Mouse (Mus musculus) megakaryocyte, embryonic 14.5 days (primary cell): ENCODE measurements around the gene Mfsd4b4. TPM values are rescaled to one million over a fixed set of nuclear protein-coding genes. Genes with fewer than 3 reads are reported as not detected.
"Not testable (repeated sequence)": the region's sequence is repeated elsewhere in the genome, so short reads cannot be mapped to it uniquely, and the experiment has no call there.

Experiments
- H3K27me3 ChIP-seq: replicated peaks from 2 replicates; pipeline ENCODE3; 2012; ENCODE audit warnings: inconsistent platforms
- H3K36me3 ChIP-seq: replicated peaks from 2 replicates; pipeline ENCODE3; 2012; ENCODE audit warnings: low read length, inconsistent platforms, mixed read lengths
- H3K4me1 ChIP-seq: 2 replicates; pipeline ENCODE4 v1.6.1; 2012; ENCODE audit warnings: inconsistent platforms
- H3K4me3 ChIP-seq: replicated peaks from 2 replicates; pipeline ENCODE3; 2012; ENCODE audit warnings: moderate library complexity, mild to moderate bottlenecking, inconsistent platforms
- H3K9me3 ChIP-seq: 2 replicates; pipeline ENCODE4 v1.6.1; 2012; ENCODE audit warnings: inconsistent platforms
- FLI1 ChIP-seq: IDR thresholded peaks from 2 replicates; pipeline ENCODE4 v1.6.1; 2012; ENCODE audit warnings: low read length, inconsistent platforms, mixed read lengths
- GATA1 ChIP-seq: IDR thresholded peaks from 3 replicates; pipeline ENCODE4 v1.6.1; 2012; ENCODE audit warnings: mixed read lengths, low read length, inconsistent platforms, borderline replicate concordance
- polyA plus RNA-seq: library from polyadenylated mRNA; stranded (reverse); fragments of >175 nt; gene quantifications from 2 replicates; pipeline ENCODE4 v1.2.3, GENCODE M21; 2012; ENCODE audit warnings: low replicate concordance; ENCODE audit not compliant: insufficient read depth

The Mfsd4b4 gene
- polyA plus RNA-seq = 0.30 TPM in 1 of 2 replicates, not detected in the other

DNA sequence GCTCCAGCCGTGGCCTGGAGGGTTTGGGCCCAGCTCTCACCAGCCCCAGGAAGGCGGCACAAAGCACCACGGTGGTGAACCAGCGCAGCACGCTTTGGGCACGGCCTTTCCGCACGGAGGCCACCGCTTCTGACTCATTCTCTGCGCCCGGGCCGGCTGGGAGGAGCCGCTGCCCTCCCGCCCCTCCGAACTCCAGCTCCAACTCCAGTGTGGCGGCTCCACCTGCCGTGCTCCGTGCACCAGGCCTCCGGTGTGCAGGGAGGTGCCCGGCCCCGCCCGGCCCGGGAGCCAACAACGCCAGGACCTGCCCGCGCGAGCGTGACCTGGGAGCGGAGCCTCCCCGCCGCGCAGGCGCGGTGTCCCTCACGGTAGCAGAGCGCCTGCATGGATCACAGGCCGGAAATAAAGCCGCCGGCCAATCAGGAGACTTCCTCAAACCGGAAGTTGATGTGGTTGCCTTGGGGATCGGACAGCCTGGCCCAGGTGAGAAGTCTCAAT is at the start of gene Mfsd4b4:
TSS of gene Mfsd4b4 (minus strand) at position 365 of the 498 bp plus-strand sequence.
- H3K9me3 ChIP-seq = 0 out of 2 replicates have a peak, but pooled peaks cover 3% of the 10 kb centered on the region
- TF ChIP-seq GATA1 (no peak), FLI1 (peak; percentile 47; the same call in 1 of the 2 replicates)
- no peaks in the 10 kb centered on the region for H3K27me3 ChIP-seq
- peak within 1 kb of the TSS; percentile 94 for H3K4me3 ChIP-seq
- no peaks in the 10 kb centered on the region for H3K36me3 ChIP-seq
- peaks cover 35% of the 10 kb centered on the region for H3K4me1 ChIP-seq

DNA sequence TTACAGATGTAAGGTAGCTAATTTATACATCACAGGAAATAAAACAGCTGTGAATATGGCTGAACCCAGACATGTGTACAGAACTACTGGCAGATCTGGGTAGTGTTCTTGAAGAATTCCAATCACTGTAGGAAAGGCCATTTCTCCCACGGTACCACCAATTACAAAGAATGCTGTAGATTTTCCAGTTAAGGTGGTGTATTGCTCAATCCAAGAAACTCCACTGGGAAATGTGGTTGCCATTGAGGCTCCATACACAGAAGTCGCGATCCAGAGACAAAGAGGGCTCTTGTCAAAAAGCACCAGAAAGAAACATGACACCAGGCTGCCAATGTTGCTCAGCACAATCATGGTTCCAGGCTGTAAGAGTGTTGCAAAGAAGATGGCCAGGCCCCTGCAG is 48.2 kb upstream of the Mfsd4b4 start:
- not testable (repeated sequence) for H3K36me3 ChIP-seq, H3K4me3 ChIP-seq, H3K9me3 ChIP-seq, H3K4me1 ChIP-seq, H3K27me3 ChIP-seq

GRCm38 (mm10) chr10:39936553-39936952 is 37.5 kb upstream of the Mfsd4b4 start:
- Histone ChIP-seq H3K4me3 (no peak overlapping the region), H3K9me3 (no peaks in the 10 kb centered on the region), H3K36me3 (no peaks in the 10 kb centered on the region), H3K27me3 (peaks cover 40% of the 10 kb centered on the region), H3K4me1 (peaks cover 7% of the 10 kb centered on the region; the same call in 1 of the 2 replicates)
- TF ChIP-seq FLI1 = no peak
- no peak for TF ChIP-seq GATA1

DNA sequence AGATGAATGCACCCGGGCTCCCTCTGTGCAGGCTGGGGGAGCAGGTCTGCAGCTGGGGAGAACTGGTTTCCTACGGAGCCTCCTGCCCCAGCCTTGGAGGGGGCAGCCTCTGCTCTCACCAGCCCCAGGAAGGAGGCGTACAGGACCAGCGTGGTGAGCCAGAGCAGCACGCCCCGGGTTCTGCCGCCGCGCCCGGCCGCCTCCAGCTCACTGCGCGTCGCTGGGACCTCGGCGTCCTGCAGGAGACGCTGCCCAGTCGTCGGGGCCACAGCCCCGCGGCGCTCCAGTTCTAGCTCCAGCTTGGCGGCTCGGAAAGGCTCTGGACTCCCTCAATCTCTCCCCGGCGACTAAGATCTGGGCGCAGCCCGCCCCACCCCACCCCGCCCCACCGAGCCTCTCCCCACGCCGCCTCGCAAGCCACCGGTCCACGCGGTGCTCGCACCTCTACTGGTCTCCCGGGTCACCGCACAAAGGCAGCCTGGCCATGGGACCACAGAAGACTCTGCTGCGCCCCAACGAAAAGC is 27.6 kb upstream of the Mfsd4b4 start, which contains the start of gene Mfsd4b2:
TSS of gene Mfsd4b2 (minus strand) at position 308 of the 524 bp plus-strand sequence.
- Histone ChIP-seq H3K4me1 (peaks cover 9% of the 10 kb centered on the region), H3K27me3 (peaks cover 27% of the 10 kb centered on the region), H3K9me3 (no peaks in the 10 kb centered on the region), H3K4me3 (peak within 1 kb of the TSS; percentile 88), H3K36me3 (no peaks in the 10 kb centered on the region)
- TF ChIP-seq FLI1 (no peak), GATA1 (no peak)

- peaks cover 30% of the 10 kb centered on the region for H3K27me3 ChIP-seq
Measured at GRCm38 (mm10) chr10:39924556-39924955, 25.5 kb upstream of the Mfsd4b4 start.

DNA sequence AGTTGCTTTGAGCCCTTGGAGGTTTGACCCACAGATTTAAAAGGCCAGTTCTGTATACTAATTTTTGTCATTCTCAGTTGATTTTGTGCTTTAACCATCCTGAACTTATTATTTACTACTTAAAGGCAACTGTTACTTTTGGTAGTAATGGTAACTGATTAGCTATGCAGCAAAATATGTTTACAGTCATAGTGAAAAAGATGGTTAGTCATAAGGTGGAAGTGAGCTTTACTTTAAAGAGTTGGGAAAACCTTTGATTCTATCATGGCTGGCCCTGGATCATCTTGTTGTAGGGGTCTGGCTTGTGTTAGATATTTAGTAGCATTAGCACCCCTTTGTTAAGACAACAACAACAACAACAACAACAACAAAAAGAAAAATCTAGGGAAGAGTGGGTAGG is 13.6 kb upstream of the Mfsd4b4 start:
- TF ChIP-seq GATA1 = no peak
- no peak for TF ChIP-seq FLI1
- H3K27me3 ChIP-seq = peaks cover 2% of the 10 kb centered on the region
- H3K36me3 ChIP-seq = no peaks in the 10 kb centered on the region
- H3K9me3 ChIP-seq = no peaks in the 10 kb centered on the region
- H3K4me3 ChIP-seq = no peak overlapping the region
- peaks cover 17% of the 10 kb centered on the region for H3K4me1 ChIP-seq

More at GRCm38 (mm10) chr10:39924556-39924955, 25.5 kb upstream of the Mfsd4b4 start:
- not testable (repeated sequence) for H3K36me3 ChIP-seq, H3K4me3 ChIP-seq, H3K4me1 ChIP-seq, H3K9me3 ChIP-seq

DNA sequence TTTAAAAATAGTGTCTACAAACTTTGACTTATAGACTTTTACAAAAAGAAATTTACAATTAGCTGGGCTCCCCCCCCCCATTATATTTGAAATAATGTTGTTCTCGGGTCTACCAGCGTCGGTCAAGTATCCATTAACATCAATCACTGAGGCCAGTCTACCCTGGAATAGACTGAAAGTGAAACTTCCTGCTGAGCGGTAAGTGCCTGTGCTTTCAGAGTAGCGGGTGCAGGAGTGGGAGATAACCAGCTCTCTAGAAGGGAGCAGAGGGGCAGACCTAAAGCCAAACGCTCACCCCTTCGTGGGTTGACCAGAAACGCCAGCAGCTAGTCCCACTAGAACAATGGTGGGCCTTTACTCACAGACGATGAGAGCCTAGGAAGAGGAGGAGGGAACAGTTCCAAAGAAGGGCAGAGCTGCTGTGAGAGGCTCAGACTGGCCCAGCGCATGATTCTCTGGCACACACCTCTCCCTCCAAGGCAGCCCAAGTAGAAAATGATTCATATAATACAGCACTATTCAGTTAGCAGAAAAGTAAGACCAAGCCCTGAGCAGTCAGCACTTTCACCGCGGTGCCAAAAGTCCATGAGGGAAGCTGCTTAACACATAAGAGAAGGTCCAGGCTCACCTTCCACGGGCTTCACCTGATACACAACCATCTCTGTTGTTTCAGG is 9.9 kb upstream of the Mfsd4b4 start:
- Histone ChIP-seq H3K4me1 (peaks cover 13% of the 10 kb centered on the region), H3K36me3 (no peaks in the 10 kb centered on the region), H3K27me3 (peaks cover 6% of the 10 kb centered on the region), H3K4me3 (peak overlapping the region; percentile 83), H3K9me3 (no peaks in the 10 kb centered on the region)
- TF ChIP-seq GATA1 = no peak
- TF ChIP-seq FLI1 = no peak

DNA sequence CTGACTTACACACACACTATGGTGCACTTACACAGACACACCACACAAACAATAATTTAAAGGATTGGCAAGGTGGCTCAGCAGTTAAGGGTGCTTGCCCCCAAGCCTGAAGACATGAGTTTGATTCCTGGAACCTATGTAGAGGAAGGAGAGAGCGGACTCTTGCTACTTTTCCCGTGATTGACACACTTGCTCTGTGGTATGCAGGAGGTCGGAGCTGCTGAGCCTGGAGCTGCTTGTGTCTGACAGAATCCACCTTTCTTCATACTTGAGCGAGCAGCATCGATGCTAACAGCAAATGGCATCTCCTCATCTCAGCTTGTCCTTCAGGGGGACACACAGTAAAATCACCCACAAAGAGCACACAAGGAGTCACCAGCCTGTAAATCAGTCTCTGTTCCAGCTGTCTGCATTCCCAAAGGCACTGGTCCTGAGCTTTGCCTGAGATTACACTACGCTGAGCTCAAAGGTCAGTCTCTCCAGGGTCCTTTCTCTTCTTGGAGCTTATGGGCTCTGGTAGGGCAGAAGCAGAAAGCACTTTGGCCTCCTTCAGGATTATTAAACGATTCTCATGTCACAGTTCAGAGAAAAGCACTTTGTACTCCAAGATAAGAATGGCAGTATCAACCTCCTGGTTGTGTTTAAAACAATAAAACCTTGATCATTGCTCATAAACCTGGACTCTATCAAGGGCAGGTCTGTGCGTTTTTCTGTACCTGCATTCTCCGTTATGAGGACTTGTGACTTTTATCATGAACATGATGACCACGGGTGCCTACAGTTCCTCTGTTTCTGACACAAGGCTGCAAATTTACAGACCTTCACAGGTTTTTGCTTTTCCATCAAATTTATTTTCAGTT is 8.0 kb upstream of the Mfsd4b4 start:
- H3K9me3 ChIP-seq = no peaks in the 10 kb centered on the region
- no peak overlapping the region for H3K4me3 ChIP-seq
- peaks cover 6% of the 10 kb centered on the region for H3K27me3 ChIP-seq
- H3K36me3 ChIP-seq = no peaks in the 10 kb centered on the region
- H3K4me1 ChIP-seq = peaks cover 13% of the 10 kb centered on the region
- TF ChIP-seq GATA1 (no peak), FLI1 (no peak)

- Histone ChIP-seq H3K36me3 (no peaks in the 10 kb centered on the region), H3K4me3 (no peak overlapping the region), H3K27me3 (peaks cover 6% of the 10 kb centered on the region), H3K4me1 (peaks cover 12% of the 10 kb centered on the region), H3K9me3 (no peaks in the 10 kb centered on the region)
- no peak for TF ChIP-seq FLI1
- no peak for TF ChIP-seq GATA1
Measured at GRCm38 (mm10) chr10:39904191-39904590, 5.2 kb upstream of the Mfsd4b4 start.

DNA sequence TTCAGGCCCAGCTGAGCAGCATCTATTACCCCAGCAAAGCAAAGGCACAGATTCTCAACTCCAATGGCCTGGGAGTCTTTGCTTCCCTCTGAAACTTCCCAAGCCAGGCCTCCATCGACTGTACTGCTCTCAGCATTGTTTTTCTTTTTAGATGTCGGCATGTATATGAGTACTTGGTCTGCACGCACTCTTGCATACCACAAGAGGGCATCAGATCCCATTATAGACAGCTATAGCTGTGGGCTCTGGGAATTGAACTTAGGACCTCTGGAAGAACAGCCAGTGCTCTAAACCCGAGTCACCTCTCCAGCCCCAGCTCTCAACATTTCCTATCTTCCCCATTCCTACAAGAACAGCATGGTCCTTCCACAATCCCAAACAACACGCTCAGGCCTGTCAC is 2.5 kb downstream of the Mfsd4b4 start:
- TF ChIP-seq FLI1 = no peak
- no peak for TF ChIP-seq GATA1
- Histone ChIP-seq H3K9me3 (0 out of 2 replicates have a peak, but pooled peaks cover 3% of the 10 kb centered on the region), H3K4me1 (peaks cover 40% of the 10 kb centered on the region), H3K27me3 (peaks cover 2% of the 10 kb centered on the region), H3K4me3 (no peak overlapping the region), H3K36me3 (peaks cover 7% of the 10 kb centered on the region)
